Mouse (Mus musculus) kidney, adult 8-10 months (tissue): Measurements from ENCODE around the gene Tcte1.

Source experiments
- DNase-seq, 2 experiments: peaks; one replicate each; pipeline ENCODE4 v3.0.0; 2022

Gene Tcte1

DNA sequence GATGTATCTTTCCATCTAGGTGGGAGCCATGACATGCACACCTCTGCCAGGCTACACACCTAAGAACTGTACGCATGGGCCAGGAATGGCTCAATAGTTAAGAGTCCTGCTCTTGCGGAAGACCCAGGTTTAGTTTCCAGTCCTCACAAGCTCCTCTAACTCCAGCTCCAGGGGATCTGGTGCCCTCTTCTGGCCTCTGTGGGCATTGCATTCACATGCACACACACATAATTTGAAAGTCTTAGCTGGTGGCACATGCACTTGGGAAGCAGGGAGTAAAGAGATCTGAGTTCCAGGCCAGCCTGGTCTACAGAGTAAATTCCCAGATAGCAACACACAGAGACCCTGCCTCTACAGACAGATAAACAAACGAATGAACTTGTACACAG is 63.2 kb downstream of the Tcte1 start:
- no peak for DNase-seq

DNA sequence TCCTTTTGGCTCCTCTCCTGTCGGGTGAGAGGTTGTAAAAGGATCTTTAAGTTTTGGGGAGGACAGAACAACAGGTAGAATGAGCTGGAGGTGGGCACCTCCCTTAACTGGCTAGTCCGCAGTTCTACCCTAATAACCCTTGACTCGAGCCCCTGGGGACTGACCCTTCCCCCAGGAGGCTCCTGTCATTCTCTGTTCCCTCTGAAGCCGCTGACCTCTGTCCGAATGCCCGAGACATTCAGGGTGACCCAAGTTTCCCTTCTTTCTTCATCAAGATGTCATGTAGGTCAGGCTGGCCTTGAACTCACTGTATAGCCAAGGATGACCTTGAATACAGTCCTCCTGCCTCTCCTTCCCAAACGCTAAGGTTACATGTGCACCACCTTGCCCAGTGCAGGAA is 65.1 kb downstream of the Tcte1 start:
- no peak for DNase-seq

DNA sequence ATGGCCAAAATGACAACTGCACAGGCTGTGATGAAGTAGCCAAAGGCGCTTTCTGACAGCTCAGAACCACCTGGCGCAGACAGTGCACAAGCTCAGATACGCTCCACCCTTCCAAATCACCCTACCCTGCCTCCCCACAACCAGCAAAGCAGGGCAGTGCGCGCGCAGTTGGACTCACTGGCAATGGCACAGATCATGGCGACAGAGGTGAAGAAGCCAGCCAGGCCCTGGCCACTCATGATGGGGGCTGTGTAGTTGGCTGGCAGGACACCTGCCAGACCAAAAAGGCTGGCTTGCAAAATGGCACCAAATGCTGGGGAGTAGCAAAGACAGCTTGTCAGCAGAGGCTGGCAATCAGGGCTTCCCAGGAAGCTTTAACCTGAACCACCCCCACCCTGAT is 66.0 kb downstream of the Tcte1 start:
- no peak for DNase-seq

DNA sequence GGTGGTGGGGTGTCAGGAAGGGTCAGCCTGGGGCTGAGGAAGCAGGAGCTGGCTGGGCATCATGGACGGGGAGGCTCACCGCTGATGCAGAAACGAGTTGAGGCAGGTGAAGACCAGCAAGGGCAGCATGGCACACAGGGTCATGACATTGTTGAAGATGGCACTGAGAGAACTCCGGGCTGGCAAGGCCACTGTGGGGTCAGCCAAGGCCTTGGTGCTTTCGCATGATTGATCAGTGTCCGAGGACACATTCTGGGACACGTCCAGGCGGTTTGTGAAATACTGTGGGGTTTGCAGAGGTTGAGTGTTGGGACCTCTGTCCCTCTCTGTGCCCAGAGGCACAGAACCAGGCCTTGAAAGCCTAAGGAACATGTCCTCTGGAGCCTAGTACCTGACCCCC is 66.6 kb downstream of the Tcte1 start:
- DNase-seq = no peak

DNA sequence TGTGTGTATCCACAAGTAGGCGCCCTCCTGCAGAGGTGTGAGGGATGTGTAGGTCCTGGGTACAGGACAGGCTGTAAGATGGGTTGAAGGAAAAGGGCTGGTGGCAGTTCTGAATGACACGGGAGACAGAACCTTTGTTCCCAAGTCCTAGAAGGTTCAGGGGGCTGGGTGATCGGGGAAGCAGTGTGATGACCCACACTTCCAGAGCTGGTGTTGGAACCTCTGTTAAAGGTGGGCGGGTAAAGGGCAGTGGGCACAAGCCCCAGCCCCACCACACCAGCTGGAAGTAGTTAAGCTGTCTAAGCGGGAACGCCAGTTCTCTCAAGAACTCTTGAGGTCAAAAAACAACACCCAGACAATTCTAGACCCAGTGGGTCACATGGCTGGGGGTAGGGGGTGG is 67.2 kb downstream of the Tcte1 start:
- no peak for DNase-seq

DNA sequence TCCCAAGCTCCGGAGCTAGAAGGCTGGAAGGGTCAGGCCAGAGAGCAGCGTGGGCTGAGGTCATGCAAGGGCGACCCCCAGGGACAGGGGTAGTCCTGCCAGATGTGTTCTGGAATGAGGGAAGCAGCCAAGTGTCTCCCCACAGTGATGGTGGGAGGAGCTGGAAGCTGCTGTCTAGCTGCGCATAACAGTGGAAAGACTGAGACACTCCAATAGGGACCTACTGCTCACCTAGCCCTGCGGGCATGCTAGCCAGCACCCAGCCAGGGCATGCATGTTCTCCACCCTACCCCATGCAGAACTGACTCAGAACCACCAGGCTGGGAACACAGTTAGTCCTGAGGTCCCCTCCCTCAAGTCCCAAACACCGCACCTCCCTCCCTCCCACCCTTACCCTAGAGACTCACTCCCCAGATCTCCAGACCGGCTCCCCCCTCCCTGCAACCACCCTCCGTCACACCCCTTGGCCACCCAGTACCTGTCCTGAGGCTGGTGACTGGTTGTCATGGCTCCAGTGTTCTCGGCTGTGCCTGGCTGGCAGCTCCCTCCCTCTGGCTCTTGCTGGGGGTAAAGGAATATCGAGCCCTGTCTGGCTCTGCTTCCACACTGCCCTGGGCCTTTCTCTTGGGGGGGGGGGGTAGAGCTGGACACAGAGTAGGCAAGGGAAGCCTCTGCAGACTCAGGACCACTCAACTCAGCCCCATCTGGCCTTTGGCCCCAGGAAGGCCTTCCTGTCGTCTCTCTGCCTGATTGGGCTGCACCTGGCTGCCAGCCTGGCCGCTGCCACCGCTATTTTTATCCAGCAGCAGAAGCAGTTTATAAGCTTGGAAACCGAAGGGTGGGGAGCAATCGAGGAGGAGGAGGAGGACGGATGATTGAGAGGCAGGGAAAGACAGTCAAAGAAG is 68.7 kb downstream of the Tcte1 start:
- no peak for DNase-seq
